Mouse (Mus musculus) splenic B cell, adult 2 months (primary cell): Measurements from ENCODE around the gene Filip1l.
A peak's percentile ranks its signal among the peaks of the same experiment; 100 is the strongest.

Experiments
- DNase-seq: peaks from one replicate; pipeline ENCODE4 v3.0.0-alpha.2; 2011; ENCODE audit warnings: low read depth, low spot score
- H3K27me3 ChIP-seq: 2 replicates; pipeline ENCODE4 v1.6.1; 2012; ENCODE audit warnings: mild to moderate bottlenecking, low read length, moderate library complexity, mixed read lengths; ENCODE audit not compliant: control insufficient read depth, poor library complexity, insufficient read depth, severe bottlenecking
- H3K36me3 ChIP-seq: 2 replicates; pipeline ENCODE4 v1.6.1; 2012; ENCODE audit warnings: mild to moderate bottlenecking, low read length, moderate library complexity, mixed read lengths; ENCODE audit not compliant: control insufficient read depth, poor library complexity, insufficient read depth, severe bottlenecking

Filip1l gene

DNA sequence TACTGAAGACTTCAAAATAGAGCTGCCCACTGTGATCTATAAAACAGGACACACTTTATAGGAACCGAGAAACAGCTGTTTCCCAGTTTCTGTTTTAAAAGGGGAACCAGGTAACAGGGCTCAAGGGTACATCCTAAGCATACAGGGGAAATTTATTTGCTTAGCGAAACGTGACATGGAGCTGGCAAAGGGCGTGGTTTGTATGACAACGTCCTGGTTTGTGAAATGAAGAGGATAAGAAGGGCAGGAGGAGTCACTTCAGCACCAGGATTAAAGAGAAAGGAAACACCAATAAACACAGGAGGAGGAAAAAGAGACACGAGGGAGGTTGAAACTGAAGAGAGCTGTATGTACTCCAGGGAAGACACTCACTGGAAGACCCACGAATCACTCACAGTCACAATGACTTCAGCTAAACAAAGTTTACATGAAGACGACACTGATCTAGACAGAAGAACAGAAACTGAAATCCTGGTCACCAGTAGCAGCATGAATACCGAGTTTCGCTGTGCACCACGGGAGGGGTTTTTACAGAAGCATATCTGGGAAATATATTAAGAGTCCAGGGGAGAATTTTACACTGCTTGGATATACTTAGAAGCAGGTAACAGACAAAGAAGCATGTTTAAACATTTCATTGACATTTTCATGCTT is 16.0 kb upstream of the Filip1l start:
- peak; percentile 83 for DNase-seq
- Histone ChIP-seq H3K36me3 (no peaks in the 10 kb centered on the region), H3K27me3 (no peaks in the 10 kb centered on the region)

DNA sequence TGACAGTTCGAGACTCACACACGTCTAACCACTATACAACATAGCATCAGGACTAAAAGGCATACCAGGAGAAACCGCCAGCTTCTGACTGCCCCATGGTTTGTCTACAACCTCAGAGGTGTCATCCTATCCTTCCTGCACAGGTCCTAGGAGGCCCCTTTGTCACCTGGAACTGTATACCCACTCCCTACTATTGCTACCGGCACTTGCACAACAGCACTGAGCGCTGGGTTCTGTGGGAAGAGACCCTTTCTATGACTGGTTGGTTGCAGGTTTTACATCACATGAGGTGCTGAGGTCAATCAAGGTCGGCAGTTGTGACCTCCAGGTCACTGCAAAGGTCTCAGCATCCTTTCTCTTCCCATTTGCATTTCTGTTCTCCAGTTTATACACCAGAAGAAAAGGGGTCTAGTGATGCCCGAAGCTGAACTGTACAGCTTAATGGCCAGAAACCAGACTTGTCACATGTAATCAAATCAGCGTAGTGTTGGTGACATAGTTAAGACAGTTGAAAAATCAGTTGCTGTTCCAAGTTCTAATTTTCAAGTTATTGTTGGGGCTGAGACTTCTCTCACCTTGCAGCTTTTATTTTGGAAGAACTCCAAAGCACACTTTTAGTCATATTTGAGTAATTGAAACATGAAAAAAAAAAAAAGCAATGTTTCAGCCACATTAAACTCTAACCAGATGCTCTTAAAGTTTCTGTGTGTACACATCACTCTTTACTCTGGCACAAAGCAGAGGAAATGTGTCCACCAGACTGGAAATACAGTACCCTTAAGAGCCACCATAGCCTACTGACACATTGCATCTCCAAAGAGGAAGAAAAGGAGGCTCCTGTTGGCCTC is 12.9 kb upstream of the Filip1l start:
- Histone ChIP-seq H3K27me3 (no peaks in the 10 kb centered on the region), H3K36me3 (no peaks in the 10 kb centered on the region)
- DNase-seq, result no peak

DNA sequence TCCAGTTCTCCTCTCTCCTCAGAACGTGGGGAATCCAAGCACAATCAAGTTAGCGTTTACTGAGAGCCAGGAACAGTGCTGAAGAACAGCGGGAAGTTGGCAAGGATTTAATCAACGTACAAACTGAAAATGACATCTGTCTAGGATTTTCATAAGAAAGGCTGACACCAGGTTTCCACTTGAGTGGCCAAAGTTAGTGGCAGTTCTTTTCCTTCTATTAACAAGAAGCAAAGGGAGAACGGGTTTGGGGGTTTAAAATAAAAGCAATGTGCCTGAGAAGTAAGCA is 12.3 kb upstream of the Filip1l start:
- DNase-seq, result no peak
- Histone ChIP-seq H3K27me3 (no peaks in the 10 kb centered on the region), H3K36me3 (no peaks in the 10 kb centered on the region)

DNA sequence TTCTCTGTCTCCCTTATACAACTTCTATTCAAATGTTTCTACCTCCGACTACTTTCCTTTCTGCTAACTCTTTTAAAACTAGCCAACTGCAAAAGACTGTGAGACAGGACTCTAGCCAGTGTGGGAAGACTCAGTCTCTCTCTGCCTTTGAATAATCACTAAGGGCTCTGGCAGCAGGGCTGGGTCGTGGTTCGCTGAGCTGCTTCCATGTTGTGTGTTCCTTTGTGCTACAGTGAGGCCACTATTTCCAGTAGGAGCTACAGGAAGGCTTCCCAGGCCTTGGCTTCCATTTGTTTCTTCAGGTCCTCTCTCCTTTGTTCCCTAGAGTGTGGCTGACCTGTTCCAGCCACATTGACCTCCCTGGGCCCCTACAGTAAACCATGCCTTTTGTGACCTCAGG is 6.6 kb upstream of the Filip1l start:
- no peak for DNase-seq
- no peaks in the 10 kb centered on the region for H3K27me3 ChIP-seq
- H3K36me3 ChIP-seq, result no peaks in the 10 kb centered on the region

DNA sequence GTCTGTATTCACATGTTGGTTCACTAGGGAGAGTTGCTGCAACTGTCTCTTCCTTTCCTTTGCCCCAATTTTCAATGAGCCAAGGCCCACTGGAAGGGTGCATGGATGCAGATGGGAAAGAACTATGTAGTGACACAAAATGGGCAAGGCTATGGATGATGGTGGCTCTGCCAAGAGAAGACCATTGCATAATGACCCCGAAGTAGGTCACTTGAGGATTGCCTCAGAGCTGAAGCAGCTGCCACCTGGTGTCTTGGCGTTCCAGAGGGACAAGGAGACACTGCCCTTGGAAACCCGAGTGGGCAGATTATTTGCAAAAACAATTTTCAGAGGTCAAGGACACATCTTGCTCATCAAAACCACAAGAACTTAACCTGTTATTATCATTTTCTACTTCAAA is 3.9 kb upstream of the Filip1l start:
- H3K36me3 ChIP-seq, result no peaks in the 10 kb centered on the region
- no peak for DNase-seq
- no peaks in the 10 kb centered on the region; the same call in 1 of the 2 replicates for H3K27me3 ChIP-seq

DNA sequence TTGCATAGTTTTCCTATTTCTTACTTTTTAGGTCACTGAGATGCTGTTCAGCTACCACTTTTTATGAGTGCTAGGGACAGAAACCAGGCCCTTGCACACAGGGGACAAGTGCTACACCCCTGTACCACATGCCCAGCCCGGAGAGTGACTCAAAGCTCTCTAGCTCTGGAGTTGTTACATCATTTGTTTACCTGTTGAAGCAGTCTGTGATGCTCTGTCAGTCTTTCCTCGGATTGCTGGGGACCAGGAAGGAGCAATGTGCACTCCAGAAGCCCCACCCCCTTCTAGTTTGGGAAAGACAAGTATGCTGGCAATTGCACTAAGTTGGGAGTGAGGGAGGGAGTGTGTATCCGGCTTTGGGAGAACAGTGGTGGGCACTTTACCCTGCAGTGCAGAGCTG is 3.2 kb upstream of the Filip1l start:
- DNase-seq, result no peak
- no peaks in the 10 kb centered on the region; the same call in 1 of the 2 replicates for H3K27me3 ChIP-seq
- H3K36me3 ChIP-seq, result no peaks in the 10 kb centered on the region

DNA sequence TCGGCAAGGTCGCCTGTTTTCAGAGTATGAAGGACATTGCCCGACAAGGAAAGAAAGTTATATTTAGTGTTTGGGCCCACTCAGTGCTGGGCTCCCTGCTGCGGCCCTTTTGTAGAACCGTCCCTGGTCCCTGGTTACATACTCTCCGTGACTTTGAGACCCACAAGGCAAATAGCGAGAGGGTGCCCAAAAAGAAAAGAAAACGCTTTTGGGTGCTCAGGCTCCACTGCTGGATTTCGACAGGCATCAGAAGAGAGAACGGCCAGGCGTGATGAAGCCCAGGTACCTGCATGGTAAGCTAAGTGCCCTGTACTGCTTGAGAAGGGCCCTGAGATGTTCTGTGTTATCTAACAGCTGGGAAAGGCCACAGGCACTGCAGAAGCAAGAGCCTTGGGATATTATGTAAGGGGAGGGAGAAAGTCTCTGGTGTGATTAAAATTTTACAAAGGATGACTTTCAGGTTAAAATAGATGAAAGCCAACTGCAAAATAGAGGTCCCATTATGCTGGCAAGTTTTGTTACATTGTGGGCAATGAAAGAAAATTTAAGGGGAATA is 351 bp downstream of the Filip1l start:
- no peak for DNase-seq
- H3K36me3 ChIP-seq, result no peaks in the 10 kb centered on the region
- H3K27me3 ChIP-seq, result no peaks in the 10 kb centered on the region; the same call in 1 of the 2 replicates

DNA sequence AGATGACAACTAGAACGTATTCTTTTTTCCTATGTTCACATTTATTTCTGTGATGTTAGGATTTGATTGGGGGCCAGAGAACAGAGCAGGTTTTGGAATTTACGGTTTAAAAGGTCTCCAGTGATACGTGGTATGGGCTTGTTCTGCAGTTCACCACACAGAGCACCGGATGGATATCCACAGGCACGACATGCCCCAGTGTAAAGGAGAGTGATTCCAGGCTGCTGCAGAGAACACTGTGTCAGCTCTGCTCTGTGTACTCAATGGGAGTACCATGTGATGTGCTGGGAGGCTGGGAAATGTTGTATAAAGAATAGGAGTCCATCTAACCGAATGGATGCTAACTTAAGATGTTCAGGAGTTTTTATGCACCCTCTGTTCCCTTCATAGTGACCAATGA is 1.0 kb downstream of the Filip1l start:
- no peak for DNase-seq
- no peaks in the 10 kb centered on the region for H3K36me3 ChIP-seq
- no peaks in the 10 kb centered on the region; the same call in 1 of the 2 replicates for H3K27me3 ChIP-seq

DNA sequence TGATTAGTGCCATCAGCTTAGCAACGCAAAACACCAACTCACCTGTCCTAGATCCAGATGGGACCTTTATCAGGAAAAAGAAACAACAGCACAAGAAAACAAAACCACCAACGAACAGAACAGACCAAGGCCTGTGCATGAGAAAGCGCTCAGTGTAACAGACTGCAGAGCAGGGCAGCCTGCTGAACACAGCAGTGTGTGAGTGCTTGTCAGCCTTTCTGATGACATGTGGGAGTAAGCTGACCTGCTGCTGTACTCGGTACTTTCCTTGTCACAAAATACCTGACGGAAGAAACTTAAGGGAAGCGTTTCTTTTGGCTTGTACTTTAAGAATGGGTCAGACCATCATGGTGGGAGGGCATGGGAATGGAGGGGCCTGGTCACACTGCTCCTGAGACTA is 3.6 kb downstream of the Filip1l start:
- no peaks in the 10 kb centered on the region; the same call in 1 of the 2 replicates for H3K27me3 ChIP-seq
- DNase-seq, result no peak
- H3K36me3 ChIP-seq, result no peaks in the 10 kb centered on the region

DNA sequence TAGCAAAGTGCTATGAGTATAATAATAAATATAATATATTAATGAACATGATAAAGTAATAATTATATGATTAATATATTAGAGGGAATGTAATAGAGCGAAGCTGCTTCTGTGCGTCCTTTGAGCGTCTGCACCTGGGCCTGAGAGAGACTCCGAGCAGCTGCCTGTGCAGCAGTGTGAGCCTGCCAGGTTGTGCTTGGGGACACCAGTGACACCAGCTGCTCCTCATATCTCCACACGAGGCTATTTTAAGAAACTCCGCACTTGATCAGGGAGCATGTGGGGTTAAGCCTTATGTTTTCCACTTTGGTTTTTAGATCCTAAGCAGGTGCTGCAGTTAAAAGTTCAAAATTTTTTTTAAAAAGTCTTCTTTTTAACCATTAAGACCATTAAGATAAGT is 4.1 kb downstream of the Filip1l start:
- Histone ChIP-seq H3K36me3 (no peaks in the 10 kb centered on the region), H3K27me3 (no peaks in the 10 kb centered on the region; the same call in 1 of the 2 replicates)
- DNase-seq, result no peak

DNA sequence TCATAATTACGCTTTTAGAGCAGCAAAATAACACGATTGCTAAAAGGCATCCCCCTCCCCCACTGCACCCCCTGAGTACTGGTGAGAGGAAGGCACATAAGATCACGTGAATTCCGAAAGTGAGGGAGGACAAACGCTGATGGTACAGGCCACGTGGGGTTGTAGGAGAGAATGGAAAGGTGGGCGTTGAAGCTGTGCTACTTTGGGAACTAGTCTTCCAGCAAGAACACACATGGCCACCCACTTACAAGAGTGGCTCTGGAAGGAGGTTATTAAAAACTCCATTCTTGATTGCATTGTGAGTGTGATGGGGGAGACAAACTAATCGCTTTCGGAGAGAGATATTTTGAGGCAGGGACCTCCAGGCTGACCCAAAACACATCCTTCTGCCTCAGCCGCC is 6.4 kb downstream of the Filip1l start:
- DNase-seq, result no peak
- Histone ChIP-seq H3K27me3 (no peaks in the 10 kb centered on the region), H3K36me3 (no peaks in the 10 kb centered on the region)

DNA sequence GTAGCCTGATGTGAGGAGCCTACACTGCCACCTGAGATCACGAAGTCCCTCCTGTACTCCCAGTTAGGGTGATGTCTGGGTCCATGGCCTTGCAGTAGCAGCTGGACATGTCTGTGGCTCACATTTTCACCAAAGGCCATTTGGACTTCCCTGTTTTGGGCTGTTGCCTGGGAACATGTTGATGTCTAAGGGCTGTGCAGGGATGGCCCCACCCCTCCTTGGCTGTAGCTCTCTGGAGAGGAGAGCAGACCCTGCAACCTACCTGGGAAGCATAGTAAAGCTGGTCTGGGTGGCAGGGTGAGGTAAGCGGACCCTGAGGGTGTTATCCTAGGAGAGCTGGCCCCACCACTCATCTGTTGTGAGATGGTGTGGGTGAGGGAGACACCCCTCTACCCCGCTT is 7.9 kb downstream of the Filip1l start:
- Histone ChIP-seq H3K27me3 (no peaks in the 10 kb centered on the region), H3K36me3 (no peaks in the 10 kb centered on the region)
- no peak for DNase-seq

DNA sequence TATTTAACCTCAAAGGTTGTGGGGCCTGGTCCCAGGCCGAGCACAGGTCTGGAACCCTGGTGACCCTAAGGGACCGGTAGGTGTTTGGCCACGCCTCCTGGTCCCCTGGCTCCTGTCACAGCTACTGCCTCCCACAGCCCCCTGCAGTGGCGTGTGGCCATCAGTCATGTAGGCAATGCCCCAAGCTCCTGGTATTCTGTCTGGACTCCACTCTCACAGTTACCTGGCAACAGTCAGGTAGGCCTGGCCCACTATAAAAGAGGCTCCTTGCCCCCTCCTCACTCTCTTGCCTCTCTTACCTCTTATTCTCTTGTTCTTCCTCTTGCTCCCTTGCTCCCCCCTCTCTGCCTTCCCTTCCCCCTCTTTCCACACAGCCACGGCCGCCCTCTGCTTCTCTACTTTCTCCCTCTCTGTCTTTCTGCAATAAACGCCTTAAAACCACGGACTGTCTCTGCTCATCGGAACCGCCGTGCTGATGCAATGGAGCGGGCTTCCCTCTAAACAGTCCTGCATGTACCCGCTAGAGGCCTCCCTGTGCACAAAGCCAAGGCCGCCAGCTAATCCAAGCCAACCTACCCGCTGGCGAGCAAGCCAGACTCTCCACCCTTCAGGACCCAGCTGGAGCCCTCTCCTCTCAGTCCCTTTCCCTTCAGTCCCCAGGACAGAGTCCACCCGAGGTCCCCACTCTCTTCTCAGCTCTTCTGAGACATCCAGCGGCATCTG is 9.9 kb downstream of the Filip1l start:
- H3K27me3 ChIP-seq, result no peaks in the 10 kb centered on the region
- H3K36me3 ChIP-seq, result no peaks in the 10 kb centered on the region
- DNase-seq, result peak; percentile 30

DNA sequence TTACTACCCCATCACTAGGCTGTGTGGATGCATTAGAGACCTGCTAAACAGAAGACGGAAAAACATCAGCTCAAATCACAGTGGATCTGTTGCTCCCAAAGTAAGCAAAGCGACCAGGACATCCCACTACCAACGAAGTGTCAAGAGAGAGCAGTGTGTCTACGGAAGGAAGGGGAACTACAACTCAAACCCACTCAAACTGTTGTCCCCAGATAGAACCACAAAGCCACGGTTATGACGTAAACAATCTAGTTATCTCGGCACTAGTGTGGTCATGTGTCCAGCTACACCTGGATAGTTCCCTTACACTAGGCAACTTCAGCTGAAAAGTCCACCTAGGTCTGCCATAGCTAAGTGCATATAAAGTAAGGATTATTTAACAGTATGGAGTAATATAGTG is 11.6 kb downstream of the Filip1l start:
- Histone ChIP-seq H3K36me3 (no peaks in the 10 kb centered on the region), H3K27me3 (no peaks in the 10 kb centered on the region)
- peak; percentile 22 for DNase-seq

DNA sequence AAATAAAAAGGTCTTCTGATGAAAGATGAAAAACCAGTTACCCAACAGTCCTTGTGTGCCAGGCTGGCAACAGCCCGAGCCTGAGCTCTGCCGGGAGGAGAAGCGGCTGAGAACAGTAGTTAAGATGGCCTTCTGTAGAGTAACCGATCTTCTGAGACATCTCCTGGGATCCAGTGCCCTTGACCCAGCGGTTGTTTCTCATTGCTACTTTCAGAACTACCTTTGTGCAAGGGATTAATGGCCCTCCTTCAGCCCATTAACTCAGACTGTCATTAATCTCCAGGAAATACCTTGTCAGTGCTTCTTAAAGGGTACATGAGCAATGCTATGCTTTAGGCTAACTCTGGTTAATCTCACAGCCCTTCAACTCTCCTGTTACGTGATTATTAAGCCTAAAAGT is 13.2 kb downstream of the Filip1l start:
- Histone ChIP-seq H3K27me3 (no peaks in the 10 kb centered on the region), H3K36me3 (no peaks in the 10 kb centered on the region)

More for the DNA sequence above, 13.2 kb downstream of the Filip1l start:
- DNase-seq, result no peak
